Mouse (Mus musculus) midbrain, embryonic 12.5 days (tissue): ENCODE data around the gene Defa22. TPM values are rescaled to one million over a fixed set of nuclear protein-coding genes. Genes with fewer than 3 reads are reported as not detected.
"Not testable (repeated sequence)": the region's sequence is repeated elsewhere in the genome, so short reads cannot be mapped to it uniquely, and the experiment has no call there.

Source experiments
- ATAC-seq: fragments of 200-750 bp; cut with Nextera tagmentation; 2 replicates; pipeline ENCODE4 v1.8.0; 2017; ENCODE audit warnings: low read depth, moderate TSS enrichment, moderate library complexity; ENCODE audit not compliant: low FRiP score
- H3K27ac ChIP-seq: fragments of 300-500 bp; sonication (generic); replicated peaks from 2 replicates; pipeline ENCODE4 v1.5.1; 2016; ENCODE audit warnings: mild to moderate bottlenecking
- H3K27me3 ChIP-seq: fragments of 300-500 bp; sonication (generic); 2 replicates; pipeline ENCODE4 v1.6.1; 2016; ENCODE audit warnings: mild to moderate bottlenecking
- H3K36me3 ChIP-seq: fragments of 300-500 bp; sonication (generic); 2 replicates; pipeline ENCODE4 v1.6.1; 2016
- H3K4me1 ChIP-seq: fragments of 300-500 bp; sonication (generic); 2 replicates; pipeline ENCODE4 v1.6.1; 2016
- H3K4me2 ChIP-seq: fragments of 300-500 bp; sonication (generic); replicated peaks from 2 replicates; pipeline ENCODE4 v1.6.1; 2016; ENCODE audit warnings: mild to moderate bottlenecking, moderate library complexity
- H3K4me3 ChIP-seq: fragments of 300-500 bp; sonication (generic); 2 replicates; pipeline ENCODE4 v1.5.1; 2016; ENCODE audit warnings: mild to moderate bottlenecking
- H3K9ac ChIP-seq: fragments of 300-500 bp; sonication (generic); replicated peaks from 2 replicates; pipeline ENCODE4 v1.6.1; 2016; ENCODE audit warnings: mild to moderate bottlenecking, moderate library complexity
- H3K9me3 ChIP-seq: fragments of 300-500 bp; sonication (generic); 2 replicates; pipeline ENCODE4 v1.6.1; 2016; ENCODE audit warnings: mild to moderate bottlenecking
- WGBS: fragments of 180-500 bp; shearing (Covaris S2); methylation state at CpG from one replicate; pipeline ENCODE4 v1.1.7; 2016; 5-methylcytosine and 5-hydroxymethylcytosine counted together
- polyA plus RNA-seq: library from polyadenylated mRNA; unstranded; fragments of >200 nt; fragmentation: Nextera tagmentation; extraction: Ambion mirVana; gene quantifications from 2 replicates; pipeline ENCODE4 v1.2.1, GENCODE M21; 2016

The Defa22 gene
- polyA plus RNA-seq = not detected in 2 replicates

DNA sequence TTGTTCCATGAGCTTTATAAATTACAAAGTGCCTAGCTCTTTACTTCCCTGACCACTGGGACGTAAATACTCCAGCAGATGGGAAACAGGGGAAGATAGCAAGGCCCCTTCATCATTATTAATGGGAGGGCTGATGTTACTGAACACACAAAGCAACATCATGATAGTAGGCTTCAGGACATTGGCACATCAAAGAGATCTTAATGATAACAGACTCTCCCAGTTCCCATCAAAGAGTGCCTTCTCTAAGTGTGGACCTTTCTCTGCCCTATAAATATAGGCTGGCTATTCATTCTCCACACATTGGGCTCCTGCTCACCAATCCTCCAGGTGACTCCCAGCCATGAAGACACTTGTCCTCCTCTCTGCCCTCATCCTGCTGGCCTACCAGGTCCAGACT lies at the start of gene Defa22:
TSS of gene Defa22 (plus strand) at position 301 of the 400 bp plus-strand sequence.
- not testable (repeated sequence) for H3K9me3 ChIP-seq, H3K4me2 ChIP-seq, H3K4me3 ChIP-seq, H3K36me3 ChIP-seq, H3K9ac ChIP-seq, H3K27me3 ChIP-seq, ATAC-seq, H3K4me1 ChIP-seq, H3K27ac ChIP-seq
- WGBS = no CpG with 5 or more reads among the region's 1 CpGs

DNA sequence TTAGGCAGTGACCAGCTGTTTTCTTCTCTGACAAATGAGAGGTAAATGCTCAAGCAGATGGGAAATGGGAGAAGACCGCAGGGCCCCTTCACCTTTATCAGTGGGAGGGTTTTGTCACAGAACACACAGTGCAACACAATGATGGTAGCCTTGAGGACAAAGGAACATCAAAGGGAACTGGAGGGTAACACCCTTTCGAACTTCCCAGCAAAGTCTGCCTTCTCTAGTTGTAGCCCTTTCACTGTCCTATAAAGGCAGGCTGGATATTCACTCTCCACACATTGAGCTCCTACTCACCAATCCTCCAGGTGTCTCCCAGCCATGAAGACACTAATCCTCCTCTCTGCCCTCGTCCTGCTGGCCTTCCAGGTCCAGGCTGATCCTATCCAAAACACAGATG lies 27.7 kb upstream of the Defa22 start, which contains the start of gene Defa30:
TSS of gene Defa30 (plus strand) at position 301 of the 400 bp plus-strand sequence.
- H3K36me3 ChIP-seq, H3K4me2 ChIP-seq, H3K27me3 ChIP-seq, ATAC-seq, H3K4me3 ChIP-seq, H3K27ac ChIP-seq, H3K9me3 ChIP-seq, H3K9ac ChIP-seq, H3K4me1 ChIP-seq: not testable (repeated sequence)
- 58% methylated on average over 3 of the region's 3 CpGs for WGBS

DNA sequence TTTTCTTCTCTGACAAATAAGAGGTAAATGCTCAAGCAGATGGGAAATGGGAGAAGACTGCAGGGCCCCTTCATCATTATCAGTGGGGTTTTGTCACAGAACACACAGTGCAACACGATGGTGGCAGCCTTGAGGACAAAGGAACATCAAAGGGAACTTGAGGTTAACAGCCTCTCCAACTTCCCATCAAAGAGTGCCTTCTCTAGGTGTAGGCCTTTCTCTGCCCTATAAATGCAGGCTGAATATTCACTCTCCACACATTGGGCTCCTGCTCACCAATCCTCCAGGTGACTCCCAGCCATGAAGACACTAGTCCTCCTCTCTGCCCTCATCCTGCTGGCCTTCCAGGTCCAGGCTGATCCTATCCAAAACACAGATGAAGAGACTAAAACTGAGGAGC lies 29.2 kb downstream of the Defa22 start, which contains the start of gene Defa31:
TSS of gene Defa31 (plus strand) at position 301 of the 400 bp plus-strand sequence.
- not testable (repeated sequence) for H3K36me3 ChIP-seq, H3K27me3 ChIP-seq, H3K4me1 ChIP-seq, H3K4me3 ChIP-seq, ATAC-seq, H3K4me2 ChIP-seq, H3K9ac ChIP-seq, H3K27ac ChIP-seq, H3K9me3 ChIP-seq
- no CpG with 5 or more reads among the region's 1 CpGs for WGBS

DNA sequence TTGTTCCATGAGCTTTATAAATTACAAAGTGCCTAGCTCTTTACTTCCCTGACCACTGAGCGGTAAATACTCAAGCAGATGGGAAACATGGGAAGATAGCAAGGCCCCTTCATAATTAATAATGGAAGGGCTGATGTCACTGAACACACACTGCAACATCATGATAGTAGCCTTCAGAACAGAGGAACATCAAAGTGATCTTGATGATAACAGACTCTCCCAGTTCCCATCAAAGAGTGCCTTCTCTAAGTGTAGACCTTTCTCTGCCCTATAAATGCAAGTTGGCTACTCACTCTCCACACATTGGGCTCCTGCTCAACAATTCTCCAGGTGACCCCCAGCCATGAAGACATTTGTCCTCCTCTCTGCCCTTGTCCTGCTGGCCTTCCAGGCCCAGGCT lies 39.2 kb downstream of the Defa22 start, which contains the start of gene Gm15293:
TSS of gene Gm15293 (plus strand) at position 301 of the 400 bp plus-strand sequence.
- H3K27me3 ChIP-seq, H3K9ac ChIP-seq, H3K4me1 ChIP-seq, H3K9me3 ChIP-seq, H3K27ac ChIP-seq, ATAC-seq, H3K4me2 ChIP-seq, H3K36me3 ChIP-seq, H3K4me3 ChIP-seq: not testable (repeated sequence)
- no CpG with 5 or more reads among the region's 1 CpGs for WGBS

Other genes with a start within 250 kb of the Defa22 start
- gene Gm6040, start 240.2 kb upstream of the Defa22 start, polyA plus RNA-seq = not detected in 2 replicates
- not detected in 2 replicates for gene AY761185, start 217.6 kb upstream of the Defa22 start, polyA plus RNA-seq
- not detected in 2 replicates for gene Defa21, start 136.7 kb upstream of the Defa22 start, polyA plus RNA-seq
- not detected in 2 replicates for gene Defa23, start 107.2 kb upstream of the Defa22 start, polyA plus RNA-seq
- gene Defa35, start 97.2 kb upstream of the Defa22 start, polyA plus RNA-seq = not detected in 2 replicates
- gene Defa25, start 77.8 kb upstream of the Defa22 start, polyA plus RNA-seq = not detected in 2 replicates
- not detected in 2 replicates for gene Gm14851, start 66.2 kb upstream of the Defa22 start, polyA plus RNA-seq
- not detected in 2 replicates for gene Defa30, start 27.6 kb upstream of the Defa22 start, polyA plus RNA-seq
- gene Defa31, start 29.3 kb downstream of the Defa22 start, polyA plus RNA-seq = not detected in 2 replicates
- gene Gm15293, start 39.3 kb downstream of the Defa22 start, polyA plus RNA-seq = not detected in 2 replicates
- not detected in 2 replicates for gene Gm15292, start 87.5 kb downstream of the Defa22 start, polyA plus RNA-seq
- not detected in 2 replicates for gene Defa27, start 153.3 kb downstream of the Defa22 start, polyA plus RNA-seq
- gene Defa29, start 164.7 kb downstream of the Defa22 start, polyA plus RNA-seq = not detected in 2 replicates
- not detected in 2 replicates for gene Defa2, start 216.2 kb downstream of the Defa22 start, polyA plus RNA-seq
- gene Defa33, start 229.5 kb downstream of the Defa22 start, polyA plus RNA-seq = not detected in 2 replicates